Mouse (Mus musculus) kidney, postnatal 0 days (tissue): ENCODE data around the gene Tead2. TPM values are rescaled to one million over a fixed set of nuclear protein-coding genes. Genes with fewer than 3 reads are reported as not detected.
"Not testable (repeated sequence)": the region's sequence is repeated elsewhere in the genome, so short reads cannot be mapped to it uniquely, and the experiment has no call there.

ENCODE experiments used
- ATAC-seq: fragments of 200-750 bp; cut with Nextera tagmentation; replicated peaks from 2 replicates; pipeline ENCODE4 v1.8.0; 2017; ENCODE audit warnings: low read depth, moderate number of reproducible peaks, moderate TSS enrichment, moderate library complexity; ENCODE audit not compliant: low FRiP score
- DNase-seq: peaks from one replicate; pipeline ENCODE4 v3.0.0-alpha.2; 2016; ENCODE audit warnings: low spot score
- H3K27ac ChIP-seq: fragments of 300-500 bp; sonication (generic); 2 replicates; pipeline ENCODE4 v1.5.1; 2014; ENCODE audit warnings: mild to moderate bottlenecking
- H3K27me3 ChIP-seq: fragments of 300-500 bp; sonication (generic); 2 replicates; pipeline ENCODE4 v1.6.1; 2014; ENCODE audit warnings: low read length, mixed read lengths; ENCODE audit not compliant: insufficient read depth
- H3K36me3 ChIP-seq: fragments of 300-500 bp; sonication (generic); 2 replicates; pipeline ENCODE4 v1.6.1; 2014; ENCODE audit warnings: low read length, mixed read lengths; ENCODE audit not compliant: insufficient read depth
- H3K4me1 ChIP-seq: fragments of 300-500 bp; sonication (generic); replicated peaks from 2 replicates; pipeline ENCODE4 v1.6.1; 2014; ENCODE audit warnings: antibody characterized with exemption, low read length, mixed read lengths; ENCODE audit not compliant: insufficient read depth
- H3K4me2 ChIP-seq: fragments of 300-500 bp; sonication (generic); 2 replicates; pipeline ENCODE4 v1.6.1; 2014; ENCODE audit warnings: mild to moderate bottlenecking, low read length, moderate library complexity, mixed read lengths
- H3K4me3 ChIP-seq: fragments of 300-500 bp; sonication (generic); replicated peaks from 2 replicates; pipeline ENCODE4 v1.5.1; 2014; ENCODE audit warnings: low read depth, low read length
- H3K9ac ChIP-seq: fragments of 300-500 bp; sonication (generic); 2 replicates; pipeline ENCODE4 v1.6.1; 2014; ENCODE audit warnings: low read depth, low read length
- H3K9me3 ChIP-seq: fragments of 300-500 bp; sonication (generic); replicated peaks from 2 replicates; pipeline ENCODE4 v1.6.1; 2016; ENCODE audit warnings: low read length, inconsistent platforms, mixed read lengths
- CTCF ChIP-seq: IDR thresholded peaks from 2 replicates; pipeline ENCODE4 v1.5.1; 2016; ENCODE audit warnings: antibody characterized with exemption, low read depth, mild to moderate bottlenecking, moderate library complexity
- WGBS: fragments of 180-500 bp; shearing (Covaris S2); extraction: QIAGEN DNeasy Blood & Tissue Kit; methylation state at CpG from one replicate; pipeline ENCODE4 v1.1.7; 2014; 5-methylcytosine and 5-hydroxymethylcytosine counted together
- polyA plus RNA-seq: library from polyadenylated mRNA; unstranded; fragments of >200 nt; fragmentation: Nextera tagmentation; extraction: Ambion mirVana; gene quantifications from 2 replicates; pipeline ENCODE4 v1.2.1, GENCODE M21; 2015

Gene Tead2
- polyA plus RNA-seq, 1 experiment from 2014 or later: 94.3 TPM

DNA sequence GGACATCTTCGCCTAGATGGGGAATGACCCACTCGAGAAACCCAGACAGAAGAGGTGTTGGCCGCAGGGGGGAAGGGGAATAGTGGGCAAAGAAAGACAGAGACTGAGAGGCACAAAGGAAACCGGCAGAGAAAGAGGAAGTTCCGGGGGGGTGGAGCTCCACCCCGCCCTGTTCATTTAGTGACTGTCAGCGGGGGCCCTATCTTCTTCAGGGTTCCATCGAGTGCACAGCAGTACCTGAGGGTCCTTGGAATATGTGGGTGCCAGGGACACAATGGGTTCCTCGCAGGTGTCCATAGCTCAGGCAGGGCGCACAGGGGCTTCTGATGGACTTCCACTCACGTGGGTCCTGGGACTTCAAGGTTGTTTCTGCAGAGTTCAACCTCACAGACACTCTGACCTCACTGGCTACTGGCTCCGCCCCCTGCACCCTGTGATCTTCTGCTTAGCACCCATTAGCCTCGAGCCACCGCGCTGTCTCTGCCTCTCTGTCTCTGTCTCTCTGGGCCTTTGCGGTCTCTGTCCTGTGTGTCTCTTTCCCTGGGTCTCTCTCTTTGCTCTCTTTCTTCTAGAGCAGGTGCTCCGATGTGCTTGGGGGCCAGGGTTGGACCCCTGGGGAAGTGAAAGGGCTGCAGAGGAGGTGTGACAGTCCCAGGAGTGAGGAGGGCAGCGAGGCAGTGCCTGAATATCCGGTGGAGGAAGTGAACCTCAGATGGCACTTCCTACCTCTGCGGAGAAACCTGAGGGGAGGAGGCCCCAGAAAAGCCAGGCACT lies 23.4 kb downstream of the Tead2 start, which contains the start of gene Cd37:
TSS of gene Cd37 (minus strand) at position 393 of the 774 bp plus-strand sequence.
- Histone ChIP-seq H3K4me3 (no peak within 1 kb of the TSS), H3K27me3 (no peaks in the 10 kb centered on the region), H3K27ac (no peak within 1 kb of the TSS), H3K9me3 (no peaks in the 10 kb centered on the region), H3K36me3 (no peaks in the 10 kb centered on the region), H3K4me2 (no peak within 1 kb of the TSS), H3K4me1 (peaks cover 13% of the 10 kb centered on the region), H3K9ac (no peak within 1 kb of the TSS)
- ATAC-seq (no peak), DNase-seq (no peak)
- TF ChIP-seq CTCF: no peak
- 43% methylated on average over 20 of the region's 20 CpGs for WGBS

DNA sequence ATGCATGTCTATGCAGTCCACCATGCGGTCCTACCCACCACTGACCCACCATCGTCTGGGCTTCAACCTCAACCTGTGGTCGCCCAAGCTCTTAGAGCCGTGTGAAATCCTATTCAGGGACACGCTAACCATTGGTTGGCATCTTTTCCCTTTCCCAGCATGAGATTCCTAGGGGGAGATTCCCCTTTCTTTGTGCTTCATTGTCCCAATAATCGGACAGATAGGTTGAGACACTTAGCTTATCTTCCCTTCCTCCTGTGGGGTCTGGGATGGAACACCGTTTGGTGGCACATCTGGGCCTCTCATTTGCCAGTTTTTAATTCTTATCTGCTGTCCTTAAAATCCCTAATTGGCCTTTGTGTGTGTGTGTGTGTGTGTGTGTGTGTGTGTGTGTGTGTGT lies 24.6 kb downstream of the Tead2 start:
- WGBS: 91% methylated on average over 7 of the region's 7 CpGs
- H3K36me3 ChIP-seq: no peaks in the 10 kb centered on the region
- H3K4me1 ChIP-seq: 0 out of 2 replicates have a peak, but pooled peaks cover 3% of the 10 kb centered on the region
- H3K4me2 ChIP-seq: no peak overlapping the region
- no peak overlapping the region for H3K4me3 ChIP-seq
- ATAC-seq: no peak
- H3K27ac ChIP-seq: no peak overlapping the region
- no peaks in the 10 kb centered on the region for H3K9me3 ChIP-seq
- no peak for DNase-seq
- TF ChIP-seq CTCF: no peak
- H3K27me3 ChIP-seq: no peaks in the 10 kb centered on the region
- no peak overlapping the region for H3K9ac ChIP-seq

DNA sequence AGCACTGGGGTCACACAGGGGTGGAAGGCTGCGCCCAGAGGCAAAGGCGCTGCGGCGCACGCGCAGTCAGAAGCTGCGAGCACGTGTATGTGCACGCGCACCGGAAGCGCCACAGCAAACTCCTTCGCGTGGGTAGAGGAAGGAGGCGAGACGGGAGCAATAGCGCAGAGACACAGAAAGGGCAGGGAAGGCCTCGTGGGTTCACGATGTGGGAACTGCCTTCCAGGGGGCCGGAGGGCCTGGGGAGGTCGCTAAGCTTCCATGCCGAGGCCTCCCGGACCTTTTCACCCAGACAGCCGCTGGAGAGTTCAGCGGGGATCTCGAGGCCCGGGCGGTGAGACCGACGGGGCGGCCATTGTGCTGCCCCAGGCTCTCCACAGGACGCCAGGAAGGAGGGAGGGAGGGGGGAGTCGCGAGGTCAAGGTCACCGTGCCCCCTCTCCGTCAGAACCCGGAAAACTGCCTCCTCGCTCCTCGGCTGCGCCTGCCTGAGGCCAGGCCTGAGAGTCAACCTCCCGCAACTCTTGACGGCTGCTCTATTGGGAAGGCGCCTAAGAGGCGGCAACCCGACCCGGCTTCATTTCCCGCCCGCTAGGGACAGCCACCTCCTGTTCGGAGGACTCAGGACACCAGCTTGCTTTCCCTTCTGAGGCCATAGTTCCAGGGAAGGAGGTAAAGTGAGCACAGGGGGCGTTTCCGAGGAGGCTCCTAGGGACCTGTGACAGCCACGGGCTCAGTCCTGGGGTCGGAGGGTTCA lies 25.3 kb downstream of the Tead2 start, which contains the start of gene Slc6a16:
TSS of gene Slc6a16 (plus strand) at position 453 of the 756 bp plus-strand sequence.
- peak; percentile 86 for ATAC-seq
- TF ChIP-seq CTCF: no peak
- DNase-seq: peak; percentile 73
- H3K27me3 ChIP-seq: no peaks in the 10 kb centered on the region
- H3K36me3 ChIP-seq: no peaks in the 10 kb centered on the region
- H3K9ac ChIP-seq: peak within 1 kb of the TSS; percentile 52; the same call in 1 of the 2 replicates
- no peaks in the 10 kb centered on the region for H3K9me3 ChIP-seq
- 0 out of 2 replicates have a peak within 1 kb of the TSS, but pooled peaks have one; percentile 4 for H3K4me3 ChIP-seq
- peak within 1 kb of the TSS; percentile 46 for H3K4me2 ChIP-seq
- 14% methylated on average over 48 of the region's 53 CpGs for WGBS
- peak within 1 kb of the TSS; percentile 55; the same call in 1 of the 2 replicates for H3K27ac ChIP-seq
- H3K4me1 ChIP-seq: 0 out of 2 replicates have a peak, but pooled peaks cover 3% of the 10 kb centered on the region

DNA sequence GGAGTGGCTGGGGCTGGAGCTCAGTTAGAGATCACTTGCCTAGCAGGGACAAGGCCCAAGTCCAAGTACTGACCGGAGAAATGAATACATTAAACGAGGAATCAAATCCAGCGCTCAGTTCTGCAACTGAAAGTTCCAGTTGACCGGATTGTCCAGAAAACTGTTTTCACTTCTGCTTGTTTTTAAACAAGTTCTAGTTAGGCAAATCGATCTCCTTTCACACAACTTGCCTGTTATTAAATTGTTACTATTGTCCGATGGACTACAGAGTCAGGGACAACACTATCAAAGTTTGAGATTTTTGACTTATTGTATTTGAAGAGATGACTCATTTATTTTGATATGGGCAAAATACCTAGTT lies 25.8 kb downstream of the Tead2 start:
- Histone ChIP-seq H3K27ac (no peak overlapping the region), H3K36me3 (no peaks in the 10 kb centered on the region), H3K9me3 (no peaks in the 10 kb centered on the region), H3K4me1 (0 out of 2 replicates have a peak, but pooled peaks cover 3% of the 10 kb centered on the region), H3K4me3 (no peak overlapping the region), H3K4me2 (peak overlapping the region; percentile 46), H3K27me3 (no peaks in the 10 kb centered on the region), H3K9ac (no peak overlapping the region)
- TF ChIP-seq CTCF: no peak
- ATAC-seq: no peak; the same call in 1 of the 2 replicates
- WGBS: 76% methylated on average over 6 of the region's 6 CpGs
- no peak for DNase-seq

DNA sequence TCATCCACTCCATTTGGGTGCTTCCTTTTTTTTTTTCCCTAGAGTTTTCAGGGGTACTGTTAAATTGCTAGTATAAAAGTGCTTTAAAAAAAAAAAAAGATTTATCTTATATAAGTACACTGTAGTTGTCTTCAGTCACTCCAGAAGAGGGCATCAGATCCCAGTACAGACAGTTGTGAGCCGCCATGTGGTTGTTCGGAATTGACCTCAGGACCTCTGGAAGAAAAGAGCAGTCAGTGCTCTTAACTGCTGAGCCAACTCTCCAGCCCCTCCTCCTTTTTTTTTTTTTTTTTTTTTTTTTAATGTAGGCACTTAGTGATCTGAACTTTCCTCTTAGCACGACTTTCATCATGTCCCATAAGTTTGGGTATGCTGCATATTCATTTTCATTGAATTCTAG lies 32.1 kb downstream of the Tead2 start:
- ATAC-seq: no peak
- 0 out of 2 replicates have a peak, but pooled peaks have one; percentile 5 for TF ChIP-seq CTCF
- no peak overlapping the region for H3K9ac ChIP-seq
- 51% methylated on average over 3 of the region's 3 CpGs for WGBS
- no peaks in the 10 kb centered on the region for H3K9me3 ChIP-seq
- no peak for DNase-seq
- no peaks in the 10 kb centered on the region for H3K27me3 ChIP-seq
- H3K4me3 ChIP-seq: no peak overlapping the region
- no peak overlapping the region for H3K4me2 ChIP-seq
- H3K4me1 ChIP-seq: no peaks in the 10 kb centered on the region
- H3K27ac ChIP-seq: no peak overlapping the region
- no peaks in the 10 kb centered on the region for H3K36me3 ChIP-seq

DNA sequence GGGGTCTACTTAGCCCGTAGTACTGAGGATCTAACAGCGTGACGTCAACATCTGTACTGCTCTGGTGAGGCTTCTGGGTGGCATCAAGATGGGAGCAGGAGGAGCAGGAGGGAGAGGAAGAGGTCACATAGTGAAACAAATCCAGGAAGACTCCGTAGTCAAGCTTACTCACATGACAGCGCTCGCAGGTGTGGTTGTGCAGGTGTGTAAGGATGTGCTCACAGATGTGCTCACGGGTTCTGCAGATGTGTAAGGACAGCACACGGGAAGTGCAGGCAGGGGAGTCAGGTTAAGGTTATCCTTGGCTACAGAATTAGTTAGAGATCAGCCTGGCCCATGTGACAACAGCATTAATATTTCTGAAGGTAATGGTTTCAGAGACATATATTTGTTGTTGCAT lies 38.3 kb downstream of the Tead2 start:
- WGBS: 90% methylated on average over 8 of the region's 8 CpGs
- H3K27me3 ChIP-seq: no peaks in the 10 kb centered on the region
- ATAC-seq (no peak), DNase-seq (no peak)
- no peaks in the 10 kb centered on the region for H3K4me1 ChIP-seq
- H3K9ac ChIP-seq: no peak overlapping the region
- H3K4me3 ChIP-seq: no peak overlapping the region
- no peaks in the 10 kb centered on the region for H3K36me3 ChIP-seq
- no peak overlapping the region for H3K27ac ChIP-seq
- no peak for TF ChIP-seq CTCF
- H3K4me2 ChIP-seq: no peak overlapping the region
- H3K9me3 ChIP-seq: no peaks in the 10 kb centered on the region

DNA sequence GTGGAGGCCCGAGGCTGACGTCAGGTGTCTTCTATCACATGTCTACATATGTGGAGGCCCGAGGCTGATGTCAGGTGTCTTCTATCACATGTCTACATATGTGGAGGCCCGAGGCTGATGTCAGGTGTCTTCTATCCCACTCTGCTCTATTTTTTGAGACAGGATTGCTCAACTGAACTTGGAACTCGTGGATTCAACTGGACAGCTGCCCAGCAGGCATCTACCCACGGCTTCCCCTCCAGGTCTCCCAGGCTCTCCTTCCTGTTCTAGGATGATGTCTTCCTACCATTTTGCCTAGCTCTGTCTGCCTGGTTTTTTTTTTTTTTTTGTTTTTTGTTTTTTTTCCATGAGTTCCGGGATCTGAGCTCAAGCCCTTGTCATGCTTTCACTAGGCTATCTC lies 40.3 kb downstream of the Tead2 start:
- not testable (repeated sequence) for H3K9ac ChIP-seq, DNase-seq

More for the DNA sequence above, 40.3 kb downstream of the Tead2 start:
- not testable (repeated sequence) for H3K27me3 ChIP-seq, H3K4me3 ChIP-seq, H3K4me2 ChIP-seq, H3K9me3 ChIP-seq, H3K36me3 ChIP-seq, H3K27ac ChIP-seq, ATAC-seq, H3K4me1 ChIP-seq
- 56% methylated on average over 5 of the region's 7 CpGs for WGBS
